Mouse (Mus musculus) cortical plate, adult 2 months (tissue): ENCODE results near the gene Sult6b2. TPM values are rescaled to one million over a fixed set of nuclear protein-coding genes. Genes with fewer than 3 reads are reported as not detected.

Experiments used
- H3K27ac ChIP-seq: fragments of 200-500 bp; 2 replicates; pipeline ENCODE4 v1.5.1; 2012; ENCODE audit warnings: low read length, control low read depth, inconsistent platforms; ENCODE audit not compliant: insufficient read depth
- H3K4me1 ChIP-seq: fragments of 200-500 bp; 2 replicates; pipeline ENCODE4 v1.6.1; 2011; ENCODE audit warnings: low read length; ENCODE audit not compliant: control insufficient read depth, insufficient read depth
- H3K4me3 ChIP-seq: fragments of 200-500 bp; 2 replicates; pipeline ENCODE4 v1.5.1; 2011; ENCODE audit warnings: mild to moderate bottlenecking, low read length, control low read depth; ENCODE audit not compliant: insufficient read depth
- CTCF ChIP-seq: fragments of 200-500 bp; IDR thresholded peaks from 2 replicates; pipeline ENCODE4 v1.5.1; 2011; ENCODE audit warnings: mild to moderate bottlenecking, control low read depth, low read length; ENCODE audit not compliant: insufficient read depth; ENCODE audit errors: extremely low read depth
- POLR2A ChIP-seq: fragments of 200-500 bp; IDR thresholded peaks from 2 replicates; pipeline ENCODE4 v1.6.1; 2011; ENCODE audit warnings: mild to moderate bottlenecking, low read length, control low read depth; ENCODE audit not compliant: insufficient read depth; ENCODE audit errors: extremely low read depth
- polyA plus RNA-seq: library from polyadenylated mRNA; depleted of rRNA; stranded (reverse); fragments of >200 nt; gene quantifications from 2 replicates; pipeline ENCODE4 v1.2.3, GENCODE M21; 2012

The Sult6b2 gene
- polyA plus RNA-seq, 1 experiment = 0.13 TPM

DNA sequence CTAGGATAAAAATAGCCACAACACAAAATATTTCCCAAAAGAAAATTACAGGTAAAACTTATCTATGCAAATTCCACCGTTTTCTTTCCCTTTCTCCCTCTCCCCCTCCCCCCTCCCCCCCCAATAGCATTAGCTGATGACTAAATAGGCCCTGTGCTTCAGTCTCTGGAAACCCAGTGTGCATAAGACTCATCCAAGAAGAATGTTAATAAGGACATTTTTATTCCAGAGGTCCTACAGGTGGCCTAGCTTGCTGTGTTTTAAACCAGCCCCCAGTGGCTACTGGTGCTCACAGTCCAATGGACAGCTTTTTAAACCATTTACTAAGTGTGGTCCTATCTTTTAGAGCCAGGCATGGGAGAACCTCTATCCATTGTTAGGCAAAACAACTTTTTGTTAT lies 6.3 kb downstream of the Sult6b2 start:
- no peaks in the 10 kb centered on the region for H3K4me1 ChIP-seq
- H3K27ac ChIP-seq = no peak overlapping the region
- TF ChIP-seq CTCF = no peak
- no peak for TF ChIP-seq POLR2A
- no peak overlapping the region for H3K4me3 ChIP-seq

DNA sequence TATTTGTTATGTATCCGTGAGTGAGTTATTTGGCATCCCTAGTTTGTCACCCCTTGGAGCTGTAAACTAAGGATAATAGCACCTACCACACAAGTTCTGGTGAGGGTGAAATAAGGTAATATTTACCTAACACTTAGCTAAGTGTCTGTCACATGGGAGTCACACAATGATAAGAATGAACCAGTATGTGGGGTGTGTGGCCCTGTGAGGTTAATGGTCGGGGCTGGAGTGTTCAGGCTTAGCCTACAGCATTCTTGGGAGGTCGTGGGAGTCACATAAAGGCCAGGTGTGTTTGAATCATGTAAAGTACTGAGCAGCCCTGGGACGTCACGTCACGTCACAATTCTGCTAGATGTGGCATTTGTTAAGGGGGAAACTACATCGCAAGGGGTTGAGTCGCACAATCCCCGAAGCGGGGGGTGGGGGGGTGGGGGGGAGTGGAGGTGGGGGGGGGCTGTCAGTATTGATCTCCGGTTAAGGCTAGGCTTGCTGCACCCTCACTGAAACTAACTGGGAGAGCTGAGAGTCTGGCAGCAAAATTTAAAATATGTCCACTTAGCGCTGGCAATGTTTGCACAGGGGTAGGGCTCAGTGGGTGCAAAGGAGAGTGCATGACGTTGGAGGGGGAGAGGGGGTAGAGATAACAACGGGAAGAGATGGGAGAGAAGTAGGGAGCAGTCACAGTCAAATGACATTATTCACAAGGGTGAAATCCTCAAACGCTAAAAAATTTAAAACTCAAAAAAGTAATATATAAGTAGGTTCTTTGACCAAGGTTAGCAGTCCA lies 8.5 kb downstream of the Sult6b2 start:
- Histone ChIP-seq H3K27ac (no peak overlapping the region), H3K4me3 (no peak overlapping the region), H3K4me1 (no peaks in the 10 kb centered on the region)
- TF ChIP-seq CTCF (no peak), POLR2A (no peak)

DNA sequence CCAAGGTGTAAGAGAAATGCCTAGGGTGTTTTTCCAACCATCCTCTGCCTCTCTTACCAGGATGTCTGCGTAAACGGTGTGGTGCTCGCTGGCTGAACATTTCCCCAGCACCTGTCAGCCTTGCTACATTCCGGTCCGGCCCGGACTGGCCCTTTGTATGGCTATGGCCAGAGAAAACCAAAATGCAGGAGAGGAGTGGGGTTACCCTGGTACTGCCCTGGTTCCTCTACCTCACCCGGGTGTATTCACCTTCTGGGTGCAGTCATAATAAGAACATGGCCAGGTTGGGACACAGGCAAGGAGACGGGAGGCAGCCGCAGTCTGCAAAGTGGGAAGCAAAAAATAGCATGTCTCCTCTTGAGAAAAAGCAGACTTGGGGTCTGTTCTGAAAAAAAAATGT lies 9.2 kb downstream of the Sult6b2 start:
- H3K4me3 ChIP-seq = no peak overlapping the region
- H3K4me1 ChIP-seq = no peaks in the 10 kb centered on the region
- TF ChIP-seq POLR2A = no peak
- no peak for TF ChIP-seq CTCF

GRCm38 (mm10) chr6:142793468-142793867 lies 10.8 kb downstream of the Sult6b2 start:
- Histone ChIP-seq H3K27ac (no peak overlapping the region), H3K4me3 (no peak overlapping the region), H3K4me1 (no peaks in the 10 kb centered on the region)
- TF ChIP-seq POLR2A (no peak), CTCF (no peak)

More for the DNA sequence above, 9.2 kb downstream of the Sult6b2 start:
- H3K27ac ChIP-seq = no peak overlapping the region

- H3K4me3 ChIP-seq = no peak overlapping the region
- no peak overlapping the region for H3K27ac ChIP-seq
- H3K4me1 ChIP-seq = no peaks in the 10 kb centered on the region
- TF ChIP-seq POLR2A (no peak), CTCF (no peak)
Measured at GRCm38 (mm10) chr6:142792241-142792968, 11.9 kb downstream of the Sult6b2 start.

DNA sequence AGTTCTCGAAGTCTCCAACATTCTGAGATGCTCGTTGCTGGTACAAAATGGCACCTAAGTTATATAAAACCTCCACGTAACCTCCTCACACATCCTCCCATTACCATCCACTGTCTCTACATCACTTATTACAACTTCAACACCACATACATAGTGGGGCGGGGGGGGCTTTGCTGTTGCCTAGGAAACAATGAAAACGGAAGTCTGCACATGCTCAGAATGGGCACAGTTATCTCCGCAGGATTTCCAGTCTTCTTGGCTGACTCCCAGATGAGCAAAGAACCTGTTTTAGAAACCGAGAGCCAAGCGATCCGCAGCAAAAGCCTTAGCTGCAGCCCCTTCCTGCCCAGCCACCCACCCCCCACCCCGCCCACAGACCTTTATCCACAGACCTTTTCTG lies 14.6 kb downstream of the Sult6b2 start:
- no peak overlapping the region for H3K27ac ChIP-seq
- no peak overlapping the region for H3K4me3 ChIP-seq
- no peak for TF ChIP-seq POLR2A
- no peak for TF ChIP-seq CTCF
- no peaks in the 10 kb centered on the region for H3K4me1 ChIP-seq

- Histone ChIP-seq H3K4me3 (no peak overlapping the region), H3K4me1 (no peaks in the 10 kb centered on the region), H3K27ac (no peak overlapping the region)
- TF ChIP-seq CTCF = no peak
- no peak for TF ChIP-seq POLR2A
Measured at GRCm38 (mm10) chr6:142788042-142788987, 16.0 kb downstream of the Sult6b2 start.

- H3K4me3 ChIP-seq = no peak overlapping the region
- TF ChIP-seq CTCF (no peak), POLR2A (no peak)
- no peak overlapping the region for H3K27ac ChIP-seq
- no peaks in the 10 kb centered on the region for H3K4me1 ChIP-seq
Measured at GRCm38 (mm10) chr6:142786106-142786505, 18.2 kb downstream of the Sult6b2 start.

DNA sequence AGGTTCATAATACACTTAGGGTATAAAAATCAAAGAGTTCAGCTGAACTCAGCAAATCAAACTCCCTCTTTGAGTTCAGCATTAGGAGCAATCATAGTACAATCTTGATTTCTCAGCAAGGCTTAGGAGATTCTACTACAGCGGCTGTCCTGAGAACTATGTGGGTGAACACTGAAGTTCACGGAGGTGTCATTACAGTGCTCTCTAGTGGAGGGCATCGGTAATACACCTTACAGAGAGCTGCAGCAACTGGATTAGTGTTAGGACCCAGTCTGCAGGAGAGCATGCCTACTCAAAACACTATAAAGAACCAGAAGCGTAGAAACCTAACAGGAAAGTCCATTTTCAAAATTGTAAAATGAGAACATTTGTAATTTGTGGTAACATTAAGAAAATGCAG lies 19.0 kb downstream of the Sult6b2 start:
- no peak overlapping the region for H3K27ac ChIP-seq
- H3K4me3 ChIP-seq = no peak overlapping the region
- H3K4me1 ChIP-seq = no peaks in the 10 kb centered on the region
- no peak for TF ChIP-seq POLR2A
- peak; percentile 39; the same call in 1 of the 2 replicates for TF ChIP-seq CTCF
